Mouse (Mus musculus) heart, adult 2 months (tissue): Measurements from ENCODE around the gene Gm13539. TPM values are rescaled to one million over a fixed set of nuclear protein-coding genes. Genes with fewer than 3 reads are reported as not detected.

Experiments
- DNase-seq, 2 experiments: peaks; one replicate each; pipeline ENCODE4 v3.0.0; 2021
- H3K27ac ChIP-seq: fragments of 200-600 bp; 2 replicates; pipeline ENCODE4 v1.8.1; 2022
- H3K27me3 ChIP-seq: fragments of 200-500 bp; 2 replicates; pipeline ENCODE4 v1.6.1; 2012; ENCODE audit warnings: mild to moderate bottlenecking, low read length, inconsistent platforms, mixed read lengths; ENCODE audit not compliant: control insufficient read depth, insufficient read depth
- H3K36me3 ChIP-seq: fragments of 200-500 bp; 2 replicates; pipeline ENCODE4 v1.6.1; 2012; ENCODE audit warnings: low read length, inconsistent platforms; ENCODE audit not compliant: control insufficient read depth, insufficient read depth
- H3K4me1 ChIP-seq: fragments of 200-500 bp; 2 replicates; pipeline ENCODE4 v1.6.1; 2011; ENCODE audit warnings: low read length; ENCODE audit not compliant: control insufficient read depth, insufficient read depth
- H3K4me3 ChIP-seq: fragments of 200-600 bp; 2 replicates; pipeline ENCODE4 v1.8.1; 2022
- H3K79me2 ChIP-seq: fragments of 200-500 bp; replicated peaks from 2 replicates; pipeline ENCODE4 v1.6.1; 2012; ENCODE audit warnings: mild to moderate bottlenecking, inconsistent platforms, low read length, moderate library complexity, mixed read lengths; ENCODE audit not compliant: control insufficient read depth, insufficient read depth
- H3K9ac ChIP-seq: fragments of 200-500 bp; 2 replicates; pipeline ENCODE4 v1.6.1; 2012; ENCODE audit warnings: low read depth, mild to moderate bottlenecking, control low read depth, inconsistent platforms, low read length, mixed read lengths
- CTCF ChIP-seq: fragments of 200-600 bp; IDR thresholded peaks from 2 replicates; pipeline ENCODE4 v1.8.1; 2022; ENCODE audit warnings: antibody characterized with exemption, mild to moderate bottlenecking, moderate library complexity
- EP300 ChIP-seq: fragments of 200-500 bp; IDR thresholded peaks from 2 replicates; pipeline ENCODE4 v1.6.1; 2011; ENCODE audit warnings: low read depth, low read length, control low read depth; ENCODE audit not compliant: insufficient read depth
- POLR2A ChIP-seq: fragments of 200-500 bp; IDR thresholded peaks from 2 replicates; pipeline ENCODE4 v1.6.1; 2011; ENCODE audit warnings: mild to moderate bottlenecking, low read depth, low read length, control low read depth; ENCODE audit not compliant: insufficient read depth
- WGBS: fragments of 180-500 bp; shearing (Covaris S2); methylation state at CpG from one replicate; pipeline ENCODE4 v1.1.7; 2018; 5-methylcytosine and 5-hydroxymethylcytosine counted together
- intact Hi-C: fragments of 180-260 bp; cut with DNase I; formaldehyde crosslinking; loops from one replicate; pipeline ENCODE4 v1.15.1; 2025
- polyA plus RNA-seq: library from polyadenylated mRNA; depleted of rRNA; stranded (reverse); fragments of >200 nt; gene quantifications from 2 replicates; pipeline ENCODE4 v1.2.3, GENCODE M21; 2012
- total RNA-seq, 2 experiments: library from RNA; stranded (reverse); gene quantifications; 2 replicates each; pipeline ENCODE4 v1.2.3; 2021

Gene Gm13539
- total and polyA plus RNA-seq, 3 experiments = not detected

GRCm38 (mm10) chr2:25765269-25765668 is 16.8 kb upstream of the Gm13539 start, which contains the start of gene Lcn3:
Gene Lcn3, plus strand, starts transcription at chr2:25765569.
- 24% methylated on average over 2 of the region's 2 CpGs for WGBS
- Histone ChIP-seq H3K4me1 (no peaks in the 10 kb centered on the region), H3K36me3 (no peaks in the 10 kb centered on the region), H3K27me3 (no peaks in the 10 kb centered on the region), H3K9ac (no peak within 1 kb of the TSS), H3K4me3 (no peak within 1 kb of the TSS), H3K79me2 (no peaks in the 10 kb centered on the region), H3K27ac (no peak within 1 kb of the TSS)
- intact Hi-C loops = no loop called here
- TF ChIP-seq EP300 (no peak), CTCF (no peak), POLR2A (no peak)
- no peak for DNase-seq

GRCm38 (mm10) chr2:25767764-25768163 is 14.3 kb upstream of the Gm13539 start:
- DNase-seq = no peak
- Histone ChIP-seq H3K27me3 (no peaks in the 10 kb centered on the region), H3K36me3 (no peaks in the 10 kb centered on the region), H3K4me3 (no peak overlapping the region), H3K27ac (no peak overlapping the region), H3K9ac (no peak overlapping the region), H3K79me2 (no peaks in the 10 kb centered on the region), H3K4me1 (no peaks in the 10 kb centered on the region)
- 52% methylated on average over 4 of the region's 4 CpGs for WGBS
- intact Hi-C loops = no loop called here
- TF ChIP-seq POLR2A (no peak), CTCF (no peak), EP300 (no peak)

- no peak for DNase-seq
- Histone ChIP-seq H3K36me3 (no peaks in the 10 kb centered on the region), H3K4me3 (no peak overlapping the region), H3K79me2 (no peaks in the 10 kb centered on the region), H3K27me3 (no peaks in the 10 kb centered on the region), H3K9ac (no peak overlapping the region), H3K27ac (no peak overlapping the region), H3K4me1 (no peaks in the 10 kb centered on the region)
- intact Hi-C loops = no loop called here
- TF ChIP-seq POLR2A = no peak
- TF ChIP-seq EP300 = no peak
- TF ChIP-seq CTCF = no peak
- WGBS = 80% methylated on average over 2 of the region's 2 CpGs
Observed at GRCm38 (mm10) chr2:25773507-25773906, 8.6 kb upstream of the Gm13539 start.

GRCm38 (mm10) chr2:25774640-25775039 is 7.4 kb upstream of the Gm13539 start:
- no peak overlapping the region for H3K4me3 ChIP-seq
- no peaks in the 10 kb centered on the region for H3K36me3 ChIP-seq
- H3K4me1 ChIP-seq = no peaks in the 10 kb centered on the region
- H3K27ac ChIP-seq = no peak overlapping the region
- H3K27me3 ChIP-seq = no peaks in the 10 kb centered on the region
- no peak for TF ChIP-seq EP300
- no peak for TF ChIP-seq CTCF
- TF ChIP-seq POLR2A = no peak
- DNase-seq = no peak
- 64% methylated on average over 2 of the region's 2 CpGs for WGBS
- no peak overlapping the region for H3K9ac ChIP-seq
- intact Hi-C loops = no loop called here
- no peaks in the 10 kb centered on the region for H3K79me2 ChIP-seq

- H3K4me1 ChIP-seq = no peaks in the 10 kb centered on the region
- H3K9ac ChIP-seq = no peak overlapping the region
- no peak for TF ChIP-seq CTCF
- TF ChIP-seq EP300 = no peak
- no peak for TF ChIP-seq POLR2A
- H3K79me2 ChIP-seq = no peaks in the 10 kb centered on the region
- H3K27me3 ChIP-seq = no peaks in the 10 kb centered on the region
- H3K27ac ChIP-seq = no peak overlapping the region
- no peak overlapping the region for H3K4me3 ChIP-seq
- intact Hi-C loops = no loop called here
- no peaks in the 10 kb centered on the region for H3K36me3 ChIP-seq
- WGBS = 73% methylated on average over 3 of the region's 3 CpGs
- no peak for DNase-seq
Observed at GRCm38 (mm10) chr2:25775991-25776390, 6.1 kb upstream of the Gm13539 start.

- no peak for DNase-seq
- intact Hi-C loops = no loop called here
Observed at GRCm38 (mm10) chr2:25776717-25777116, 5.3 kb upstream of the Gm13539 start, which contains the start of gene Lcn11. Gene Lcn11, plus strand, starts transcription at chr2:25777017.

More at GRCm38 (mm10) chr2:25776717-25777116, 5.3 kb upstream of the Gm13539 start, which contains the start of gene Lcn11:
- H3K9ac ChIP-seq = no peak within 1 kb of the TSS
- WGBS = 83% methylated on average over 1 of the region's 1 CpGs
- no peak within 1 kb of the TSS for H3K27ac ChIP-seq
- H3K4me1 ChIP-seq = no peaks in the 10 kb centered on the region
- no peaks in the 10 kb centered on the region for H3K36me3 ChIP-seq
- no peaks in the 10 kb centered on the region for H3K27me3 ChIP-seq
- H3K4me3 ChIP-seq = no peak within 1 kb of the TSS
- no peak for TF ChIP-seq CTCF
- TF ChIP-seq EP300 = no peak
- TF ChIP-seq POLR2A = no peak
- H3K79me2 ChIP-seq = no peaks in the 10 kb centered on the region
